Mouse (Mus musculus) B cell, adult 2 months (primary cell): Measurements from ENCODE around the gene Fgfr2.
A peak's percentile ranks its signal among the peaks of the same experiment; 100 is the strongest.

Experiments
- DNase-seq, 2 experiments: peaks; one replicate each; pipeline ENCODE4 v3.0.0; 2022

Fgfr2 gene

DNA sequence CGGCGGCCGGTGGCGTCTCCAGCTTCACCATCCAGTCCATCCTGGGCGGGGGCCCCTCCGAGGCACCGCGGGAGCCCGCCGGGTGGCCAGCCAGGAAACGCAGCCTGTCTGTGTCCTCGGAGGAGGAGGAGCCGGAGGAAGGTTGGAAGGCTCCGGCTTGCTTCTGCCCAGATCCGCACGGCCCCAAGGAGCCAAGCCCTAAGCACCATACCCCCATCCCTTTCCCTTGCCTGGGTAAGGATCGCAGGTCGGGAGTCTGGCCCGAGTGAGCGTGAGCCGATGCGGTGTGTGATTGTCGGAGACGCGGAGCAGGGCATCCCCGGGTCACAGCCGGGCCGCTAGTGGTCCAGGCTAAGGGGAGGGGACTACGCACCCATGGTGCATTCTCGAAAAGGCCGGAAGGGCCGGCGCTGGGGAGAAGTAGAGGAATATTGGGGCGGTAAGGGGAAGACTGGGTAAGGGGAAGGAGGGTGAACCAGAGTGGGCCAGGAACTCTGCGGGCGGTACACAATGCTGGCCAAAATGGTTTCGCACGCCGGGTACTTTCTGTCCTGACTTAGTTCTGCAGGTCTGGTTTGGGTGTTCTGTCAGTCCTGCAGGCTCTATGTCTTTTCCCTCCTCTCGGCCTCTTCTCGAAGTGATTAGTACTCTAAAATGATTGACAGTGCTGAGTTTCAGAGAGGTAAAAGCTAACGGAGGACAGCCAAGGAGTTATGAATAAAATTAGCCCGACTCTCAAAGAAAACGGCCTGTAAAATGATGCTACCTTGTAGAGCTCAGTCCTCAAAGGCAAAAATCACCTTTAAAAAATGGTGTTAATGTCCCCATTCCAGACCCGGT lies 1568.6 kb downstream of the Fgfr2 start:
- DNase-seq, result peak; percentile 47 to 55

DNA sequence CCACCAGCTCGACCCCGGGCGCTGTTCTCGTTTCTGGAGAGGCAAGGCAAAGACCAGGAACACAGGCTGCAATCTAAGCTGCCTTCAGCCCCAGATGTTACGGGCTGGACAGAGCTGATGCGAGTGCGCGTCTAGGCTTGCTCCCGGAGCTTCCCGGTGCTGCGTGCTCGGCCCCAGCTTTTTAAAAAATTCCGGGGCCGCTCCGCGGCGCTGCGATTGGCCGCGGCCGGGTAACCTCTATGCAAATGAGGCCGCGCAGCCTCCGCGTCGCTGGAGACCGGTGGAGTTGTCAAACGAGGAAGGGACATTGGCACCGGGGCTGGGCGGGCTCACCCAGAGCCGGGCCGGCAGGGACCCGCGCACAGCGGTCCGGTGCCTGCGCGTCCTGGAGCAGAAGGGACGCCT lies 1569.4 kb downstream of the Fgfr2 start:
- peak; percentile 67 to 71 for DNase-seq

DNA sequence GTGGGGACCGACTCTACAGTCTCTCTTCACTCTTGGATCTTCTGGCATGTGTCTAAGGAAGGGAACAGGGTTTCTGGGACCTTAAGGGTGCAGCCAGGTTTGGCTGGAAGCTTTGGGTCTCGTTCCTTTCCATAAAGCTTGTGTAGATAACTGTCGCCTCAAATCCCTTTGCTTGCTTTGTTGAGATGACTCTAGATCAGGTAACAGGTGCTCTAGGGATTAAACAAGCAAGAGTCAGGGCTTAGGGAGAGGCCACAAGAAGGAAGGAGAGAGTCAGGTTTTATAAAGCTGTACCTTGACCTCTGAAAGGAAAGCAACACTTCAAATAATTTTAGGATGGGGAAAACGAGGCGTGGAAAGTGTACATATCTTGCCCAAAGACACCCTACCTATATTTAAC lies 1570.4 kb downstream of the Fgfr2 start:
- peak in 1 of 2 experiments; percentile 9 for DNase-seq

DNA sequence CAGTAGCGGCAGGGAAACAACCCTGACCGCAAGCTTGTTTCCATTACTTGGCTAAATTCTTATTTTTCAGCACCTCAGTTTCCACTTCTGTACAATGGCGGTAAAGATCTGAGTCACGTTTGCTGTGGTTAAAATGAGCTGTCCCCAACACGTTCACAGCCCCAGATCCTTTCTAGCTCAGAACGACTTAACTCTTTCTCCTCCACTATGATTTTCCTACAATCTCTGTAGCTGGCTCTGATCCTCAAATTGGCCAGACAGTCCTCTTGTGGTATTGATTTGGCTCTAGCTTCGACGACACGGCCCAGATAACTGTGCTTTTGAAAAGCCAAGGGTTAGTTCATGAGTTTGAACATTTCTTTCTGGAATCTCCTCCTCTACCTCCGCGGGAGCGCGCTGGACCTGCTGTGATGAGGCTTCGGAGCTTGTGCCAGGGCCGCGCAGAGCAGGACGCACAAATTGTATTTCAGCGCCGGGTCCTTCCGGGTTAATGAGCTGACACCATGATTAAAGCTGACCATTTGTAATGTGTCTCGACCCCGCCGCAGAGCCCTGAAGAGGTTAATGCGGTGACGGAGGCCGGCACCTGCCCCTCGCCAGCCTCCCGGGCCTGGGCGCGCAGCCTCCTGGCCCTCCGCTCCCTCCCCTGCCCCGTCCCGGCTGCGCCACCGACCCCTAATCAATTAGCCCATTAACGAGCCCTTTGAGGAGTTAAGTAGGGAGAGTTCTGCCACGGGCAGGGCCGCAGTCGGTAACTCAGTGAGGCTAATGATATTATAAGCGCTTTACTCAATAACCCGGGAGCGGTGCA lies 1571.0 kb downstream of the Fgfr2 start:
- peak; percentile 10 to 23 for DNase-seq

DNA sequence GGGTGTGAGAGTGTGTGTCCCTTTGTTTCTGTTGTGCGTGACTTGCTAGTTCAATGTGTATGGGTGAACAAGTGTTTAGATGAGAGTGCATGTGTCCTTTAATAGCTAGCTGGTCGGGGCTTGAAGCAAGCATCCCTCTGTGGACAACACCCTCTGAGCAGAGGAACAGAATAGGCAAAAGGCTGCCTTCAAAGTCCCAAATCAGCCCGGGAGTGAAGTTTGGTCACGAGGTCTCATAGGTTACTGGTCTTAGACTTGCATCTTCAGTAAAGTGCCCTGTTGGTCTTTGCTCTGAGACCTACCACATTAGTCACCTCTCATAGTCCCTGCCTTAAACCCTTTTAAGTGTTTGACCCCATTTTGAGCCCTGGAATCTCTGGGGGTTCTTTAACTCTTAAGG lies 1571.7 kb downstream of the Fgfr2 start:
- peak; percentile 22 to 30 for DNase-seq

DNA sequence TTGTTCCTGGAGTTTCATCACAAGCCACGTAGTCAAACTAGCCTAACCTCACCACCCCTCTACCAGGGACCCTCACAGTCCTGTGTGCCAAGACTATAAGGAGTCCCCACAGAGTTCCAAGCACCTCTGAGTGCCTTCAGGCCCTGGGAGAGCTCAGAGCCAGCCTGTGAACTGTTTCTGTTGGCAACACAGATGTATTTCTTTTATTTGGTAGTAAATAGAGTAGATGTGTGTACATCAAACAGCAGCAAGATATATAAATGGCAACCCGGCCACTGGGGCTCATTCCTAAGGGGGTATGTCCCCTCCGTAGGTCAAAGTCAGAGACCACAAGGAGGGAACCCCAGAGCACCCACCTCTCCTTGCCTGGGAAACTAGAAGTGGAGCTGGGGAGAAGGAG lies 1574.7 kb downstream of the Fgfr2 start, which contains the start of gene Hmx2:
TSS of gene Hmx2 (plus strand) at position 301 of the 400 bp plus-strand sequence.
- DNase-seq, result peak; percentile 11 to 21

DNA sequence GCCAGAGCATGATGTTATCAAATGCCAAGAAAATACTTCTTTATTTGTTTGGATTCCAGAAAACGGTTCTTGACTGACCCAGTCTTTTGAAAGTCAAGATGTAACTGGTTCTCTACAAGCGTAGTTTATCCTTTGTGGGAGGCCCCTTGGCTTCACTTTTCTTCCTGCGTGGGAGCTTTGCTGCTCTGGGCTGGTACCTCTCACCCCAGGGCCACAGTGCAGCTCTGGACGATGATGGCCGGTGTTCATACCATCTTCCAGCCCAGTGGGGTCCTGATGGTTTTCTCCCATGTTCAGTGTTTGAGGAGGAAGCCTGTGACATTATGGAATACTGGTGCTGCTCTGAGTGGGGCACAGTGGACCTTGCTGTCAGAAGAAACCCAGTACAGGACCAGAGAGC lies 1575.7 kb downstream of the Fgfr2 start:
- DNase-seq, result peak; percentile 7 to 8

DNA sequence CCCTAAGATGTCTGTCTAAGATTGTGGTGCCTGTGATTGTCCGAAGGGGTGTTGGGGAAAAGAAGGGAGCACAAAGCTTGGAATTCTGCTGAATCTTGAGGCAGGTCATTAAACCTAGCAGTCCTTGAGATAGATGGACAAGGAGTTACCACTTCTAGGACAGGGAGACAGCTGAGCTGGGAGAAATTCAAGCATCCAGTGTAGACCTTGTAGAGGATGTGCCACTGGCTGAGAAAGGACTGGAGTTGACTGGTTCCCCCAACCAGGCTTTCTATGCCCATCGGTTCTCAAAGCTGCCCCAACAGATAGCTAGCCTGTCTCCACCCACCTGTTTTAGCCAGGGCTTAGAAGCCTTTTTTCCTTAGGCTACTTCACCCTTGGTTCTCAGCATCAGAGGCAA lies 1576.7 kb downstream of the Fgfr2 start:
- peak in 1 of 2 experiments; percentile 16 for DNase-seq

DNA sequence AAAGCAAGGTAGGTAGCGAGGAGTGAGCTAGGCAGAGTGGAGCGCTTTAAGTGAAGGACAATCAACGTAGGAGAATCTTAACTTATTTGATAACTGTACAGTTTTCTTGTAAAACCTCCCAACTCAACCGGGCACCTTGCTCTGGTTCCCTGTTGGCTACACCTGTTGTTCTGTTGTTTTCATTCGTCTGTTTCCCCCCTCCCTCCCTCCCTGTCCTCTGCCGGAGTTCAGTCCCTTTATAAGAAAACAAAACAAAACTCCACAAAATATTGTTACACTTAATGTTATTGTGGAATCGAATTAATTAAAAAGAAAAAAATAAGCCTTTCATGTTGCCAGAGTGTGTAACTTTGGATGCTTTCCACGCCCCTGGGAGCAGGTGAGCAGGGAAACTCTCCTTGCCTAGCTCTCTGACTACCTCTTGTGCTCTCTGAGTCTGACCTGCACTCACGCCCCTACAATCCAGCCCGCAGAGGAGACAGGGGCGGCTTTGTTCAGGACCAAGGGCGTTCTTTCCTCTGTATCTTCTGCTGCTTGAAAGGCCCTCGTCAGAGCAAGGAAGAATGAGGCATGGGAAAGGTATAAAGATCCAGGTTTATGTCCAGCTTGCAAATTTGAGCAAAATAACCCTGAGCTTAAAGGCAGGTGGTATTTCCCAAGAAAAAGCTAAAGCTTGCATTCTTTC lies 1577.3 kb downstream of the Fgfr2 start:
- DNase-seq, result peak; percentile 3 to 19

DNA sequence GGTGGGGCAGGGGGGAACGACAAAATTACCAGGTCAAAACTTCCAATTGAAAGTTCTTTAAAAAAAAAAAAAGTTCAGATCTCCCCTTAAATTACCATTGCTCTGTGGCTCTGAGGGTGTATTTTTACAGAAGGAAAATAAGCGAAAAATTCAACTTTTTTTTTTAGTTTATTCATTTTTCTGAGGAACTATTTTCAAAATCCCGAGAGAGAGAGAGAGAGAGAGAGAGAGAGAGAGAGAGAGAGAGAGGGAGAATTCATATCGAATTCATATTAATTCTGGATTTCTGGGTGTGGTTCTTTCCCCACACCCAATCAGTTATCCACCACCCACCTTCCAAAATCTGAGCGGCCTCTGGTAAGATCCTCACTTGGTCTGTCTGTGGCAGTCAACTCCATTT lies 1578.3 kb downstream of the Fgfr2 start:
- peak in 1 of 2 experiments; percentile 13 for DNase-seq

DNA sequence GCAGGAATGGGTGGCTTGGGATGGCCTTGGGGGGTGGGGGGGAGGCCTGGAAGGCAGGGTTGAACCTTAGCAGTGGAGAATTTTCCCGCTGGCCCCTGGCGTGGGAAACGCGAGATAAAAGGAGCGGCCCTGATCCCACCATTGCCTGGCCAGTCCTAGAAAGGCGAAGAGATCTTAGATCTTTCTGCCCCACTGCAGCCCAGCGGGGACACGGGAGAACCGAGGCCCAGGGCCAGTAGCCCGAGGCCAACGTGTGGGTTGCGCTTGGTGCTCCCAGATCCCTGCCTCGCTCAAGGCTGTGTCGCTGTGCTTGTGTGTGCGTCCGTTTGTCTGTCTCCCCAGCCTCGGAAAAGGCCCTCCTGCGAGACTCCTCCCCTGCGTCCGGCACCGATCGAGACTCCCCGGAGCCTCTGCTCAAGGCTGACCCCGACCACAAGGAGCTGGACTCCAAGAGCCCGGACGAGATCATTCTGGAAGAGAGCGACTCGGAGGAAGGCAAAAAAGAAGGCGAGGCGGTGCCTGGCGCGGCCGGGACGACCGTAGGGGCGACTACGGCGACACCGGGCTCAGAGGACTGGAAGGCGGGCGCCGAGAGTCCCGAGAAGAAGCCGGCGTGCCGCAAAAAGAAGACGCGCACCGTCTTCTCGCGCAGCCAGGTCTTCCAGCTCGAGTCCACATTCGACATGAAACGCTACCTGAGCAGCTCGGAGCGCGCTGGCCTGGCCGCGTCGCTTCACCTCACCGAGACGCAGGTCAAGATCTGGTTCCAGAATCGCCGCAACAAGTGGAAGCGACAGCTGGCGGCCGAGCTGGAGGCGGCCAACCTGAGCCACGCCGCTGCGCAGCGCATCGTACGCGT lies 1579.3 kb downstream of the Fgfr2 start:
- peak; percentile 41 to 58 for DNase-seq

DNA sequence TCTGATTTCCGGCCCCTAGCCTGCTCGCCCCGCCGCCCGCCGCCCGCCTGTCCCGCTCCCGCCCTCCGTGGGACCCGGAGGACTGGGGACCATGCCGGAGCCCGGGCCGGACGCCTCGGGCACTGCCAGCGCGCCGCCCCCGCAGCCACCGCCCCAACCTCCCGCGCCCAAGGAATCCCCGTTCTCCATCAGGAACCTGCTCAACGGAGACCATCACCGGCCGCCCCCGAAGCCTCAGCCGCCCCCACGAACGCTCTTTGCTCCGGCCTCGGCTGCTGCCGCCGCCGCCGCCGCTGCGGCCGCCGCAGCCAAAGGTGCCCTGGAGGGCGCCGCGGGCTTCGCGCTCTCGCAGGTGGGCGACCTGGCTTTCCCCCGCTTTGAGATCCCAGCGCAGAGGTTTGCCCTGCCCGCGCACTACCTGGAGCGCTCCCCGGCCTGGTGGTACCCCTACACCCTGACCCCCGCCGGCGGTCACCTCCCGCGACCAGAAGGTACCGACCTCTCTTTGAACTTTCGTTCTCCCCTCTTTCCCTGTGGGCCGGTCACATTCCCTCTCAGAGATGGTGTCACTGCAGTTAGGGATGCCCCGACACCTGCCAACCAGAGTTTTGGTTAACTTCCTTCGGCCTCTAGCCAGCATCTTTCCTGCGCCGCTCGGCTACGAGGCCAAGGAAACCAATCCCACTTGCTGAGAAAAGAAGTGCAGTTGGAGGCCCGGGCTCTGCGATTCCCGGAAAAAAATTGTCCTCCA lies 1580.1 kb downstream of the Fgfr2 start:
- DNase-seq, result peak; percentile 32 to 43

DNA sequence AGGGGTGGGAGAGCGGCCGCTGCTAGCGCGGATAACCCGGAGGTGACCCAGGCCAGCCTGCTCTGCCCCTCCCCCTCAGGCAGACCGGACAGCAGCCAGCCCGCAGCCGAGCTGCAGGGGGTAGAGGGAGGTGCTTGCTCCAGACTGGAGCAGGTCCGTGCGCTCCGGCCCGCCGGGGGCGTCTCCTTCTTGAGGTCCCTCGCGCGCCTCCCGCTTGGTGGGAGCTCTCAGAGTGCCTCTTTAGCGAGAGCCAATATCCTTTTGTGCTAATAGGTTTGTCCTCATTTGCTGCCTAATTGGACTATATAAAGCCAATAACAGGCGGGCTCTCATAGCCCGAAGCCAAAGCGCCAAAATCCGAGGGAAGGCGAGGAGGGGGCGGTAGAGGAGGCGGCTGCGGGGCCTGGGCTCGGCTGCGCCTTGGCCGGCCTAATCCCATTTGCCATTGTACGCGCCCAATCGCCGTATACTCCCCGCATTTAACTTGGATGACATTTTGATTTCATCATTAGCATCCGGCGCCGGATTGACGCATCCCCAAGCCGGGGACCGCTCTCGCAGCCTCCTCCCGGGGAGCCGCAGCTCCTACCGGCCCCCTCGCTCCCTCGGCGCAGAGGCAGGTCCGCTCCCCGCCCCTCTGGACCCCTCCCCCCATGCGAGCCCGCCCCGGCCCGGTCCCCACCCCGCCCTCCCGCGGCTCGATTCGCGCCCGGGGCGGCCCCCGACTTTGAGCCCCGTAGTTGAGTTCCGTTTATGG lies 1580.9 kb downstream of the Fgfr2 start, which contains the start of gene Hmx3:
TSS of gene Hmx3 (plus strand) at position 753 of the 757 bp plus-strand sequence.
- DNase-seq, result peak in 1 of 2 experiments; percentile 39

DNA sequence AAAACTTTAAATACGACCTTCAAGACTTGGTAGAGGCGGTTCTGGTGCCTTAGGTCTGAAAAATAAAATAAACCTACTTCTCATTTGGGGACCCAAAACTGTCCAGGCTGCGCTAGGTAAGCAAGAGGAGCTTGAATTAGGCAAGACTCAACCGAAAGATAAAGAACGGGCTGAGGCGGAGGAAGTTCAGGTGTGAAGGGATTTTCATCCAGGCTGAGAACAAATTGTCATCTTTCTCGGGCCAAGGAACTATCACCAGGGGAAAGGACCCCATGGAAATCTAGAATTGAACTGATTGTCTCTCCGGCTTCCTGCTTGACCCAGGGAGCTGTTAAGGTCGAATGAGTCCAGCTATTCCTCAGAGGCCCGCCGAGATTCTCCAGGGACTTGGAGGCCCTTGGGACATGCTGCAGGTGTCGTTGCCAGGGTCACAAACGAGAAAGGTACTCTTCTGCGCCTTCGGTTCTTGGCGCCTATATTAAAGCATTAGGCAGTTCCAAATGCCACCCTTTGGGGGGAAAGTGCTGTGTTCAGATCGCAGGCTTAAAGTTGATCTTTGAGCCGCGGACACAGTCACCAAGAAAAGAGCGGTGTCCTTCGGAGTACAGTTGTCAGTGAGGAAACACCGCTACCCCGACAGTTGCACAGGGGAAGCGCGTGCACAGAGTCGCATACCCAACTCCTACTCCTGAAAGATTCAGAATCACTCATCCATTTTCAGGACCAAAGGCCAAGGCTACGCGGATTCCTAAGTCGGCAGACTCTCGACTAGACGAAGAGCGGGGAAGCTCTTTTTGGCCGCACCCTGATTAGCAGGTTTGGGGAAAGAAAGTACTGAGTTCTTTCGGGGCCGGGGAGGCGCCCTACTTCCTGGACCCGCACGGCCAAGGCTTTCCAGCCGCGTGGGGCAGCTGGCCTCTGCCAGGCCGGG lies 1581.7 kb downstream of the Fgfr2 start:
- peak; percentile 22 to 45 for DNase-seq

DNA sequence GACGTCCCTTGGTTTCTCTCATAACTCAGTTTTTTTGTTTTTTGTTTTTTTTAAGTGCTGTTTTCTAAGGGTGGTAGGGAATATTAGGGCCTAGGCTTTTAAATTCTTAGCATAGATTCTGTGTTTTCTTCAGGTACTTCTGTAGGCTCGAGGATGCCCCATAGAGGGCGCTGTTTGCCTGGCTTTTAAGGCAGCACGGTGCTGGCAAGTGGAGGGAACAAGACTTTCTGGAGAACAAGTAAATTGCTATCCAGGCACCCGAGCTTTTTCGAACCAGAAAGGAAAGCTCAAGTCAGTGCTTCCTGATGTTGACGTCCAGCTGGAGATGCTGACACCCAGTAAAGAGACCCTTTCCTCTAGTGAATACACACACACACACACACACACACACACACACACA lies 1583.2 kb downstream of the Fgfr2 start:
- DNase-seq, result peak; percentile 90

DNA sequence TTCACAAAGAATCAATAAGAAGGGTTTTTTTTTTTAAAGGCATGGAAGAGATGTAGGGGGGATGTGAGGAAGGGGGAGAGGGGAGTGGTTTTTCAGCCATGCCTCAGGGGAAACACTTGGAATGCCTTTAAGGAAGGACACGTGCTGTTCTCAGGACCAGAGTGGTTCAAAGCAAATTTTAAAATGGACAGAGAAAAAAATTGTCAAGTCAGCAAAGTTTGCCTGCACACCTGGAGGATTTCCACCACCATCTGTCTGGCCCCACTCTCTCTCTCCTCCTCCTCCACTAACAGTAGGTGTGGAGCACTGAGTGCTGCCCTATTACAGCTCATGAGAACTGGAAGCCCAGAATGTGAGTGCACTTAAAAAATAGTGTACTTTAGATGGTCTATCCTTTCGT lies 1619.4 kb downstream of the Fgfr2 start:
- no peak for DNase-seq

DNA sequence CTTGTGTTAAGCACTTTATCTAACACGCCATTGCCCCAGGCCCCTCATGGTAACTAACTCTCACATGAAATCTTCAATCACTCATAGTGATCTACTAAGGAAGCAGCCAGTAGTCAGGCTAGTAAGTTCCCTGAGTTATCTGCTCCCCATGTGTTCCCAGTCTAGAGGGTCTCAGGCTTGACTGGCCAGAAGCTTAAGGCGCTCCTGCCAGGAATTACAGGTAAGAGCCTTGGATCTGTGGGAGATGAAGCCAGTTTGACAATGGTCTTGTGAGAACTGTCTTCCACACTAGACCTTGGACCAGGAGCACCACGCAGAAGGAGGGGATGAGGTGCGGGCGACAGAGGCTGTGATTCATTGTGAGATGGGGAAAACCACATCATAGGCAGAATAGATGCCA lies 1644.7 kb downstream of the Fgfr2 start:
- no peak for DNase-seq

DNA sequence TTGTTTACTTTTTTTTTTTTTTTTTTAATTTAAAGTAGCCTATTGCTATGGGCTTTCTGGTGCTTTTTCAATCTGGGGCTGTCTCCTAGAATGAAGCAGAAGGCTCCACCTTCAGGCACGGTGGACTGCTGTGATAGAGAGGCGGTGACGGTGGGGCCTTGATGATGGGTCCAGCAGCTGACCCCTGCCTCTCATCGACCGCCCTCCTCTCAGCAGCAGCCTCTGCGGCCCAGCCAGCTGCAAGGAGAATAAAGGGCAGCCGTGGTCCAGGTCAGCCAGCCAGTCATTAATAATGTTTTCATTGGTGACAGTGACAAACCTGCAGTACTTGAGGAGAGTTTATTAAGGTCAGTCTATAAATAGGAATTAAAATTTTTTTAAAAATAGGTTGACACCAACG lies 1646.0 kb downstream of the Fgfr2 start:
- no peak for DNase-seq

DNA sequence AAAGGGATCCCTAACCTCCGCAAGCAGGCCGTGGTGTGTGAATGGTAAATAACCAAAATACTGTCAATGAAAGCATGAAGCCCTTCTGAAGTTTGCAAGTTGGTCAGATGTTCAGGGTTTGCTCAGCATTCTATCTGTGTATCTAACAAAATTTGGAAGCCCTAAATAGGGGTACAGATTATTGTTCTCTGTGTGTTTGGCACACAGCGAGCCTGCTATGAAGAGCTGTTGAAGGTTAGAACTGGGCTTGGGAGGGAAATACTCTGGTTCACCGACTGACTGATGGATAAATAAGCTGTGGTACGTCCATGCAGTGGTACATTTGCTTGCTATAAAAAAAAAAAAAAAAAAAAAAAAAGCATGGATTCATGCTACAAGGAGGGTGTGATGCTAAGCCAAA lies 1651.6 kb downstream of the Fgfr2 start:
- DNase-seq, result no peak
